Mouse (Mus musculus) right cerebral cortex, postnatal 4 days (tissue): ENCODE measurements around the gene Fsd2.

Experiments used
- DNase-seq: peaks from one replicate; pipeline ENCODE4 v3.0.0-alpha.2; 2022

Gene Fsd2

GRCm38 (mm10) chr7:81538070-81538675, 28.6 kb downstream of the Fsd2 start:
- no peak for DNase-seq

DNA sequence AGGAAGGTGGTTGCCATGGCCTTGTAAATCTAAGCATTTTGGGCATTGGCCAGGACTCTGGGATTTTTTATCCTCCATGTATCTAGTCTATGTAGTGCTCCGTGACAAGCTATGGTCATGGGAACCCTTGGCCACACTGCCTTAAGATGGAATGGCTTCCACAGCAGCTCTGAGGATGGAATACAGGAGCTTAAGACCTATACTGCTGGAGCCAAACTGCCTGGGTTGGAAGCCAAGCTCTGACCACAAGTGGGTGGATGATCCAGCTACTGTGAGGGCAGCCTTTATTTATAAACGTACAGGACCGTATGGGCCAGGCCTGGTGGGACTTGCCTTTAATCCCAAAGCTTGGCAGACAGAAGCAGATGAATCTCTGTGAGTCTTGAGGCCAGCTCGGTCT, 30.3 kb downstream of the Fsd2 start:
- no peak for DNase-seq

DNA sequence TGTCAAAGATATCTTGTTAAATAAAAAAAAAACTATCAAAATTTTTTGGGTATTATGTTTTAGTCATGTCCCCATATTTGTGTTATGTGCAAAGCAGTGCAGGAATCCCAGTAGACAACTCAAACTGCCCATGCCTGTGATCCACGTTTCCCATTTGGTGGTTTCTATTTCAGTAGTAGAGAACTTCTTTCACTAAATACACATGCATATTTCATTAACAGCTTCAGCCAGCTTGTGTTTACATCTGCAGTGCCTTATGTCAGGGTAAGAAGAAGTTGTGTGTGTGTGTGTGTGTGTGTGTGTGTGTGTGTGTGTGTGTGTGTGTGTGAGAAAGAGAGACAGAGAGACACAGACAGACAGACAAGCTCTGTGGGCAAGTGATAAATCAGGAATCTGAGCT, 35.3 kb downstream of the Fsd2 start:
- DNase-seq = no peak

- DNase-seq = no peak
These were observed 37.8 kb downstream of the Fsd2 start for GRCm38 (mm10) chr7:81528918-81529317.

DNA sequence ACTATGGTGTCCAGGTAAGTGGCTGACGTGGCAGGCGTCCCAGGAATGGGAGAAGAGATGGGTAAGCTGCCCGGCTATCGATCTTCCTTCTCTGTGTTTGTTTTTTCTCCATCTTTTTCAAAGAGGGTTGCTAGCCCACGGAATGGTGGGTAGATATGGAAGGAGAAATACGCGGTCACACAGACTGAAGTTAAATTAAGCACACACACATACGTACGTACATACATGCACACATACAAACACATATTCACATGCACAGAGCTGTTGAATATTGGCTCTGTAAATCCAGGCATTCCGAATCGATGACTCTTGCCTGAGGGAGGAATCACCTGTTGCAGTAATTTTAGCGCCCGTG, 43.1 kb downstream of the Fsd2 start:
- no peak for DNase-seq

DNA sequence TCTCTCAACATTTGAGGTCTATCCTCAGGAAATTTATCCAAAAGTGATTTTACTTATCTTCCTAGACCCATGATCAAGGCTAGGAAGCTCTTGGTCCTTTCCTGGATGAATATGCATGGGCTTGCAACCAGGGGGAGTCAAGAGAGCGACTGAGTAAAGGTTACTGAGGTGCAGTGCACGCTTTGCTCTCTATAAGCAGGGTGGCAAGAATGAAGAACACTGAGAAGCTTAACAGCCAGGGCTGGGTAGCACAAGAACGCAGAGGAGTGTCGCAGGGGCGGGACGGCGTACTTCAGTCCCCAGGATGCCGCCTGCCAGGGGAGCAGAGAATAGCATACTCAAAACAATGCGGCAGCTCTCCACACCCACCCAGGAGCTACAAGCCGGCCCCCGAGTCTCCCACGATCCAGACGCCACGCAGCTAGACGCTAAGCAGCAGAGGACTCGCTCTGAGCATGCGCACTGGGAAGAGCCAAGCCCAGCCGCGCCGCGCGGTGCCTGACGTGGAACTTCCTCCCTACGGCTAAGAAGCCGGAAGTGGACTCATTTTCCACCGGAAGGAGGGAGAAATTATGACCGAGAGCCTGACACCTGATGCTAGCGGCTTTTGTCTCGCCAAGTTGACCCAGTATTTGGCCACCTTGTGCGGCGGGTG, 43.6 kb downstream of the Fsd2 start:
- DNase-seq = peak; percentile 88

DNA sequence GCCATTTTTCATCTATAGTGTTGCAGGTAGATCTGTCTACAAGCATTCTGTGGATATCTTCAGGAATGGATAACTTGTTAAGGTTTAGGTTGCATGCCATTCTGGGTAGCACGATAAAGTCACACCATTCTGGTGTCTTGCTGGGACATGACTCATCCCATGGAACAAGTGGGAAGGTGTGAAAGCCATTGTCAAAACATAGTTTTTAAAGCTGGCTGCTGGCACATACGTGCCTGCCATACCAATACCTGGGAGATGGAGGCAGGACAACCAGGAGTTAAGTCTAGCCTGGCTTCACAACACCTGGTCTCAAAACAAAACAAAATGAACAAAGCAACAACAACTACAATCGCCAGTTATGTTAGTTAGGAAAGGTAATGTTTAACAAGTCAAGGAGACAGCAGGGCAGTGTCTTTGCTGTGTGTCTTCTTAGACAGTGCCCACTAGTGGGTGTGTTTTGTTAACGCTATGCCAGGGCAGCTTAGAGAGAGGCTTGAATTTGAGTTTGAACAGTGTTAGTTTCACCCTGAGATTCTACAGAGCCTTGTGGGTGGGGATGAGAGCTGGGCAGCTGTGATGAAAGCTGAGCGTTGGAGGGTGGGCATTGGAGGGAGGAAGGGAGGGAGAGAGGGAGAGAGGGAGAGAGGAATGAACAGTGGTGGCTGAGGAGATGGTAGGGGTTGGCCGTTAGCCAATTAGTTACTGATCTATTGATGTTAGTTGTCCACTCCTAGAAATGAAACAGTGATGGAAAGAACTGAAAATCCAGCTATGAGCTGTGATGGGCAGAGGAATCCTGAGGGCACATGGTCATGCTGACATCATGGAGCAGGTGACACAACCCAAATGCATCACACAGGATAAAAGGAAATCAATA, 50.4 kb downstream of the Fsd2 start:
- DNase-seq = no peak

- DNase-seq = no peak
These were observed 51.7 kb downstream of the Fsd2 start for GRCm38 (mm10) chr7:81514906-81515590.

- no peak for DNase-seq
These were observed 65.7 kb downstream of the Fsd2 start for GRCm38 (mm10) chr7:81501050-81501449.

- DNase-seq = no peak
These were observed 68.6 kb downstream of the Fsd2 start, which contains the start of gene BC048679 for GRCm38 (mm10) chr7:81498181-81498580. Gene BC048679, minus strand, starts transcription at chr7:81498281.

- DNase-seq = no peak
These were observed 69.6 kb downstream of the Fsd2 start for GRCm38 (mm10) chr7:81497171-81497570.

DNA sequence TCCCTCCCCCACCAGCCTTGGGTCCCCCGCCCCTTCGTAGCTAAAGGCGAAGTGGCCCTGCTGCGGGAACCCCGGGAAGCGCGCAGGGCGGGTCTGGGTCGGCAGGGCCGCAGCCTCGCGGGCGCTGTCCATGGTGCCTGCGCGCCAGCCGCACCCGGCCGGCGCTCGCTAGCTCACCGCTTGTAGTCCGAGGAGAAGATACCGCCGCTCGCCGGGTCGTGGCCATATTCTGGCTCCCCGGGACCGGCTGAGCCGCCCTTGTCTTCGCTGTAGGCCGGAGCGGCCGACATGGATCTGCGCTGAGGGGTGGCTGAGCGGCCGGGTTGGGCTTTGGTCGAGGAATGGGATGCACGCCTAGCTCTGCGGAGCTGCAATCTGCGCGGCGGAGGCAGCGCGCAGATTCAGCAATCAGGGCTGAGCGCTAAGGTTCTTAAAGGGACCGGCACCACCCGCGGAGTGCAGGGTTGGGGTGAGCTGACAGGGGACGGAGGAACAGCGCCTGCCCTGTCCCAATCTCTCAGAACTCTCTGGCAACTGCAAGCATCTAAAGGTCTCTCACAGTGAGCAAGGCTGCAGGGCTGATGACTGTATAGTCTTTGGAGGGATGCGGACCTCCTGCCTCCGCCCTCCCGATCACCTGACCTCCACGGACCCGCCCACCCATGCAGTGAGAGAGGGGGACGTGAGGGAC, 73.3 kb downstream of the Fsd2 start, which contains the start of gene Ap3b2:
Gene Ap3b2, minus strand, starts transcription at position 595 of the 691 bp plus-strand sequence.
- DNase-seq = peak; percentile 69

- DNase-seq = no peak
These were observed 74.1 kb downstream of the Fsd2 start for GRCm38 (mm10) chr7:81492628-81493027.

- DNase-seq = no peak
These were observed 77.1 kb downstream of the Fsd2 start for GRCm38 (mm10) chr7:81489649-81490048.
